Mouse (Mus musculus): Measurements from ENCODE around the gene Actg1. TPM values are rescaled to one million over a fixed set of nuclear protein-coding genes. Genes with fewer than 3 reads are reported as not detected.

The Actg1 gene
- polyA plus RNA-seq, 1 experiment from 2014 or later = 1,592 TPM

GRCm38 (mm10) chr11:120319310-120319709 is 29.0 kb downstream of the Actg1 start:
- DNase-seq (ENCODE audit: low spot score) (no peak), ATAC-seq (replicated peaks; ENCODE audit: low FRiP score) (no peak)
- WGBS = 85% methylated on average over 5 of the region's 5 CpGs
- Histone ChIP-seq H3K4me3 (ENCODE audit: low read depth, low read length) (no peak overlapping the region), H3K27ac (ENCODE audit: low read depth, low read length) (no peak overlapping the region), H3K9me3 (ENCODE audit: control insufficient read depth, low read length) (no peaks in the 10 kb centered on the region), H3K36me3 (ENCODE audit: control insufficient read depth, insufficient read depth, low read length) (no peaks in the 10 kb centered on the region), H3K4me1 (replicated peaks; ENCODE audit: control insufficient read depth, insufficient read depth, low read length) (peaks cover 19% of the 10 kb centered on the region), H3K9ac (ENCODE audit: low read depth, low read length) (no peak overlapping the region), H3K4me2 (no peak overlapping the region), H3K27me3 (replicated peaks; ENCODE audit: control insufficient read depth, insufficient read depth, low read length) (no peaks in the 10 kb centered on the region)

GRCm38 (mm10) chr11:120317456-120317855 is 30.9 kb downstream of the Actg1 start:
- no peak for DNase-seq (ENCODE audit: low spot score)
- H3K36me3 ChIP-seq (ENCODE audit: control insufficient read depth, insufficient read depth, low read length) = no peaks in the 10 kb centered on the region
- H3K4me3 ChIP-seq (ENCODE audit: low read depth, low read length) = no peak overlapping the region
- H3K9ac ChIP-seq (ENCODE audit: low read depth, low read length) = no peak overlapping the region
- H3K4me1 ChIP-seq (replicated peaks; ENCODE audit: control insufficient read depth, insufficient read depth, low read length) = peaks cover 19% of the 10 kb centered on the region
- H3K9me3 ChIP-seq (ENCODE audit: control insufficient read depth, low read length) = no peaks in the 10 kb centered on the region
- WGBS = 64% methylated on average over 7 of the region's 7 CpGs
- H3K27ac ChIP-seq (ENCODE audit: low read depth, low read length) = peak overlapping the region; percentile 99; the same call in 1 of the 2 replicates
- H3K27me3 ChIP-seq (replicated peaks; ENCODE audit: control insufficient read depth, insufficient read depth, low read length) = no peaks in the 10 kb centered on the region
- no peak for ATAC-seq (replicated peaks; ENCODE audit: low FRiP score)
- peak overlapping the region; percentile 97 for H3K4me2 ChIP-seq

GRCm38 (mm10) chr11:120316690-120317254 is 31.6 kb downstream of the Actg1 start:
- H3K4me1 ChIP-seq (replicated peaks; ENCODE audit: control insufficient read depth, insufficient read depth, low read length) = peaks cover 21% of the 10 kb centered on the region
- WGBS = 17% methylated on average over 13 of the region's 13 CpGs

GRCm38 (mm10) chr11:120315832-120316689 is 32.3 kb downstream of the Actg1 start:
- 7% methylated on average over 37 of the region's 37 CpGs for WGBS
- Histone ChIP-seq H3K27me3 (replicated peaks; ENCODE audit: control insufficient read depth, insufficient read depth, low read length) (no peaks in the 10 kb centered on the region), H3K27ac (ENCODE audit: low read depth, low read length) (peak overlapping the region; percentile 99), H3K4me3 (ENCODE audit: low read depth, low read length) (peak overlapping the region; percentile 62), H3K36me3 (ENCODE audit: control insufficient read depth, insufficient read depth, low read length) (no peaks in the 10 kb centered on the region), H3K9ac (ENCODE audit: low read depth, low read length) (peak overlapping the region; percentile 85), H3K4me2 (peak overlapping the region; percentile 97), H3K4me1 (replicated peaks; ENCODE audit: control insufficient read depth, insufficient read depth, low read length) (peaks cover 28% of the 10 kb centered on the region), H3K9me3 (ENCODE audit: control insufficient read depth, low read length) (no peaks in the 10 kb centered on the region)
- DNase-seq (ENCODE audit: low spot score) = peak; percentile 85
- peak; percentile 98 for ATAC-seq (replicated peaks; ENCODE audit: low FRiP score)

More at GRCm38 (mm10) chr11:120316690-120317254, 31.6 kb downstream of the Actg1 start:
- Histone ChIP-seq H3K4me2 (peak overlapping the region; percentile 97), H3K9ac (ENCODE audit: low read depth, low read length) (peak overlapping the region; percentile 85), H3K27ac (ENCODE audit: low read depth, low read length) (peak overlapping the region; percentile 99), H3K36me3 (ENCODE audit: control insufficient read depth, insufficient read depth, low read length) (no peaks in the 10 kb centered on the region), H3K9me3 (ENCODE audit: control insufficient read depth, low read length) (no peaks in the 10 kb centered on the region), H3K4me3 (ENCODE audit: low read depth, low read length) (peak overlapping the region; percentile 62), H3K27me3 (replicated peaks; ENCODE audit: control insufficient read depth, insufficient read depth, low read length) (no peaks in the 10 kb centered on the region)
- peak; percentile 46 for ATAC-seq (replicated peaks; ENCODE audit: low FRiP score)
- DNase-seq (ENCODE audit: low spot score) = no peak

- no peak for ATAC-seq (replicated peaks; ENCODE audit: low FRiP score)
- Histone ChIP-seq H3K27me3 (replicated peaks; ENCODE audit: control insufficient read depth, insufficient read depth, low read length) (no peaks in the 10 kb centered on the region), H3K4me2 (peak overlapping the region; percentile 97), H3K9ac (ENCODE audit: low read depth, low read length) (peak overlapping the region; percentile 72), H3K36me3 (ENCODE audit: control insufficient read depth, insufficient read depth, low read length) (no peaks in the 10 kb centered on the region), H3K9me3 (ENCODE audit: control insufficient read depth, low read length) (no peaks in the 10 kb centered on the region), H3K27ac (ENCODE audit: low read depth, low read length) (peak overlapping the region; percentile 99), H3K4me1 (replicated peaks; ENCODE audit: control insufficient read depth, insufficient read depth, low read length) (peaks cover 32% of the 10 kb centered on the region), H3K4me3 (ENCODE audit: low read depth, low read length) (peak overlapping the region; percentile 62)
- WGBS = 40% methylated on average over 4 of the region's 4 CpGs
- DNase-seq (ENCODE audit: low spot score) = no peak
Measured at GRCm38 (mm10) chr11:120315416-120315761, 33.0 kb downstream of the Actg1 start.

GRCm38 (mm10) chr11:120314721-120315415 is 33.5 kb downstream of the Actg1 start:
- Histone ChIP-seq H3K4me2 (peak overlapping the region; percentile 97), H3K27ac (ENCODE audit: low read depth, low read length) (peak overlapping the region; percentile 99), H3K27me3 (replicated peaks; ENCODE audit: control insufficient read depth, insufficient read depth, low read length) (no peaks in the 10 kb centered on the region), H3K4me3 (ENCODE audit: low read depth, low read length) (peak overlapping the region; percentile 62), H3K9ac (ENCODE audit: low read depth, low read length) (no peak overlapping the region), H3K9me3 (ENCODE audit: control insufficient read depth, low read length) (no peaks in the 10 kb centered on the region), H3K36me3 (ENCODE audit: control insufficient read depth, insufficient read depth, low read length) (no peaks in the 10 kb centered on the region), H3K4me1 (replicated peaks; ENCODE audit: control insufficient read depth, insufficient read depth, low read length) (peaks cover 33% of the 10 kb centered on the region)
- 68% methylated on average over 16 of the region's 16 CpGs for WGBS
- DNase-seq (ENCODE audit: low spot score) = no peak
- no peak for ATAC-seq (replicated peaks; ENCODE audit: low FRiP score)

GRCm38 (mm10) chr11:120313906-120314685 is 34.2 kb downstream of the Actg1 start:
- Histone ChIP-seq H3K4me1 (replicated peaks; ENCODE audit: control insufficient read depth, insufficient read depth, low read length) (peaks cover 33% of the 10 kb centered on the region), H3K27me3 (replicated peaks; ENCODE audit: control insufficient read depth, insufficient read depth, low read length) (no peaks in the 10 kb centered on the region), H3K36me3 (ENCODE audit: control insufficient read depth, insufficient read depth, low read length) (no peaks in the 10 kb centered on the region), H3K4me3 (ENCODE audit: low read depth, low read length) (no peak overlapping the region), H3K9me3 (ENCODE audit: control insufficient read depth, low read length) (no peaks in the 10 kb centered on the region), H3K4me2 (no peak overlapping the region), H3K27ac (ENCODE audit: low read depth, low read length) (no peak overlapping the region), H3K9ac (ENCODE audit: low read depth, low read length) (no peak overlapping the region)
- DNase-seq (ENCODE audit: low spot score) (no peak), ATAC-seq (replicated peaks; ENCODE audit: low FRiP score) (no peak)
- WGBS = 65% methylated on average over 6 of the region's 6 CpGs

GRCm38 (mm10) chr11:120312069-120312468 is 36.3 kb downstream of the Actg1 start:
- H3K9ac ChIP-seq (ENCODE audit: low read depth, low read length) = no peak overlapping the region
- no peak for ATAC-seq (replicated peaks; ENCODE audit: low FRiP score)
- no peak overlapping the region; the same call in 1 of the 2 replicates for H3K4me2 ChIP-seq
- H3K27ac ChIP-seq (ENCODE audit: low read depth, low read length) = no peak overlapping the region
- WGBS = 81% methylated on average over 6 of the region's 6 CpGs
- peaks cover 33% of the 10 kb centered on the region for H3K4me1 ChIP-seq (replicated peaks; ENCODE audit: control insufficient read depth, insufficient read depth, low read length)
- no peaks in the 10 kb centered on the region for H3K27me3 ChIP-seq (replicated peaks; ENCODE audit: control insufficient read depth, insufficient read depth, low read length)
- no peaks in the 10 kb centered on the region for H3K9me3 ChIP-seq (ENCODE audit: control insufficient read depth, low read length)
- no peaks in the 10 kb centered on the region for H3K36me3 ChIP-seq (ENCODE audit: control insufficient read depth, insufficient read depth, low read length)
- peak; percentile 28 for DNase-seq (ENCODE audit: low spot score)
- no peak overlapping the region for H3K4me3 ChIP-seq (ENCODE audit: low read depth, low read length)

Measured in liver, embryonic 11.5 days (tissue).